Mouse (Mus musculus) activated CD4-positive, CD25-positive, alpha-beta regulatory T cell, adult 4 months (primary cell): ENCODE results near the gene Bbs4. TPM values are rescaled to one million over a fixed set of nuclear protein-coding genes. Genes with fewer than 3 reads are reported as not detected.
A peak's percentile ranks its signal among the peaks of the same experiment; 100 is the strongest.

ENCODE experiments used
- ATAC-seq: one replicate; pipeline ENCODE4 v1.8.0; 2017
- polyA plus RNA-seq, 2 experiments: library from polyadenylated mRNA; unstranded; fragments of 100-300 nt; shearing (Covaris generic); gene quantifications; one replicate each; pipeline ENCODE4 v1.2.1; 2017

Gene Bbs4
- polyA plus RNA-seq, 2 experiments from 2014 or later: 13.0 to 13.3 TPM

- ATAC-seq: peak; percentile 15
These were observed 61.4 kb downstream of the Bbs4 start for GRCm38 (mm10) chr9:59291688-59292492.

- peak; percentile 96 for ATAC-seq
These were observed 62.2 kb downstream of the Bbs4 start, which contains the start of gene Adpgk for GRCm38 (mm10) chr9:59290957-59291687. Gene Adpgk, plus strand, starts transcription at chr9:59291558.

- ATAC-seq: no peak
These were observed 63.7 kb downstream of the Bbs4 start for GRCm38 (mm10) chr9:59289529-59290115.

GRCm38 (mm10) chr9:59288685-59289410, 64.5 kb downstream of the Bbs4 start:
- no peak for ATAC-seq

- no peak for ATAC-seq
These were observed 65.2 kb downstream of the Bbs4 start for GRCm38 (mm10) chr9:59288058-59288457.

- ATAC-seq: no peak
These were observed 67.7 kb downstream of the Bbs4 start for GRCm38 (mm10) chr9:59285614-59286013.

- ATAC-seq: no peak
These were observed 70.7 kb downstream of the Bbs4 start for GRCm38 (mm10) chr9:59282683-59282986.

GRCm38 (mm10) chr9:59281871-59282682, 71.2 kb downstream of the Bbs4 start:
- ATAC-seq: peak; percentile 46

GRCm38 (mm10) chr9:59280888-59281287, 72.4 kb downstream of the Bbs4 start:
- ATAC-seq: no peak

GRCm38 (mm10) chr9:59278694-59279093, 74.6 kb downstream of the Bbs4 start:
- no peak for ATAC-seq

GRCm38 (mm10) chr9:59278199-59278598, 75.1 kb downstream of the Bbs4 start:
- ATAC-seq: no peak

- ATAC-seq: no peak
These were observed 78.4 kb downstream of the Bbs4 start for GRCm38 (mm10) chr9:59274846-59275455.

- ATAC-seq: no peak
These were observed 80.1 kb downstream of the Bbs4 start for GRCm38 (mm10) chr9:59273199-59273598.

Other genes with a start within 250 kb of the Bbs4 start
- 10 to 100 TPM in 1 of 2 experiments, 1 to 10 TPM in 1; 7.7 to 12.4 TPM for gene Adpgk, start 62.0 kb downstream of the Bbs4 start, polyA plus RNA-seq
- gene Arih1, start 133.1 kb upstream of the Bbs4 start, polyA plus RNA-seq: 10 to 100 TPM; 17.1 to 29.8 TPM
- 10 to 100 TPM; 25.8 to 32.0 TPM for gene Hexa, start 186.0 kb upstream of the Bbs4 start, polyA plus RNA-seq
- not detected for gene Tmem202, start 186.3 kb upstream of the Bbs4 start, polyA plus RNA-seq
- not detected for gene Celf6, start 224.4 kb upstream of the Bbs4 start, polyA plus RNA-seq